Mouse (Mus musculus) CD4-positive naive resting alpha-beta T cell, adult 57 days (primary cell): Measurements from ENCODE around the gene Spata20. TPM values are rescaled to one million over a fixed set of nuclear protein-coding genes. Genes with fewer than 3 reads are reported as not detected.

Source experiments
- total RNA-seq: library from RNA; stranded (reverse); gene quantifications from one replicate; pipeline ENCODE4 v1.2.4, GENCODE M21; 2023

Gene Spata20
- not detected for total RNA-seq

GRCm38 (mm10) chr11:94486001-94486400 is at the start of gene Spata20:
Spata20 (minus strand) TSS chr11:94486179.

GRCm38 (mm10) chr11:94521219-94521843 is 35.4 kb upstream of the Spata20 start, which contains the start of gene Mycbpap:
Mycbpap (minus strand) TSS chr11:94521742.

GRCm38 (mm10) chr11:94499661-94500152 is 13.7 kb upstream of the Spata20 start, which contains the start of gene Epn3:
Epn3 (minus strand) TSS chr11:94499974.

GRCm38 (mm10) chr11:94473707-94474543 is 12.1 kb downstream of the Spata20 start, which contains the start of gene Cacna1g:
Cacna1g (minus strand) TSS chr11:94474198.

Other genes with a start within 250 kb of the Spata20 start
- 2.2 TPM for gene Wfikkn2, start 240.2 kb downstream of the Spata20 start, total RNA-seq
- gene Gm21885, start 204.3 kb downstream of the Spata20 start, total RNA-seq = not detected
- gene Luc7l3, start 164.2 kb downstream of the Spata20 start, total RNA-seq = 118 TPM
- gene Ankrd40, start 158.2 kb downstream of the Spata20 start, total RNA-seq = 51.1 TPM
- gene Abcc3, start 93.2 kb downstream of the Spata20 start, total RNA-seq = 2.4 TPM
- not detected for gene Cacna1g, start 12.0 kb downstream of the Spata20 start, total RNA-seq
- not detected for gene Epn3, start 13.8 kb upstream of the Spata20 start, total RNA-seq
- gene Mycbpap, start 35.6 kb upstream of the Spata20 start, total RNA-seq = 2.6 TPM
- gene Rsad1, start 63.1 kb upstream of the Spata20 start, total RNA-seq = 4.6 TPM
- not detected for gene Chad, start 78.9 kb upstream of the Spata20 start, total RNA-seq
- gene Acsf2, start 115.7 kb upstream of the Spata20 start, total RNA-seq = 16.1 TPM
- gene Lrrc59, start 143.6 kb upstream of the Spata20 start, total RNA-seq = 47.9 TPM
- 17.8 TPM for gene Mrpl27, start 167.6 kb upstream of the Spata20 start, total RNA-seq
- 0.68 TPM for gene Eme1, start 167.8 kb upstream of the Spata20 start, total RNA-seq
- gene Xylt2, start 191.3 kb upstream of the Spata20 start, total RNA-seq = 59.2 TPM
- not detected for gene Gm11541, start 218.3 kb upstream of the Spata20 start, total RNA-seq